Mouse (Mus musculus) hindbrain, embryonic 13.5 days (tissue): ENCODE results near the gene Stk25. TPM values are rescaled to one million over a fixed set of nuclear protein-coding genes. Genes with fewer than 3 reads are reported as not detected.

Source experiments
- ATAC-seq: fragments of 200-750 bp; cut with Nextera tagmentation; 2 replicates; pipeline ENCODE4 v1.8.0; 2017; ENCODE audit warnings: moderate TSS enrichment; ENCODE audit not compliant: low FRiP score
- H3K27ac ChIP-seq: fragments of 300-500 bp; sonication (generic); 2 replicates; pipeline ENCODE4 v1.5.1; 2015; ENCODE audit warnings: inconsistent platforms, mild to moderate bottlenecking, moderate library complexity
- H3K27me3 ChIP-seq: fragments of 300-500 bp; sonication (generic); 2 replicates; pipeline ENCODE4 v1.6.1; 2015; ENCODE audit warnings: mild to moderate bottlenecking, inconsistent platforms
- H3K36me3 ChIP-seq: fragments of 300-500 bp; sonication (generic); 2 replicates; pipeline ENCODE4 v1.6.1; 2015; ENCODE audit warnings: mild to moderate bottlenecking, inconsistent platforms
- H3K4me1 ChIP-seq: fragments of 300-500 bp; sonication (generic); replicated peaks from 2 replicates; pipeline ENCODE4 v1.6.1; 2015; ENCODE audit warnings: inconsistent platforms
- H3K4me2 ChIP-seq: fragments of 300-500 bp; sonication (generic); 2 replicates; pipeline ENCODE4 v1.6.1; 2015; ENCODE audit warnings: inconsistent platforms, mild to moderate bottlenecking, moderate library complexity
- H3K4me3 ChIP-seq: fragments of 300-500 bp; sonication (generic); 2 replicates; pipeline ENCODE4 v1.5.1; 2015; ENCODE audit warnings: mild to moderate bottlenecking, inconsistent platforms
- H3K9ac ChIP-seq: fragments of 300-500 bp; sonication (generic); 2 replicates; pipeline ENCODE4 v1.6.1; 2015; ENCODE audit warnings: mild to moderate bottlenecking, inconsistent platforms
- H3K9me3 ChIP-seq: fragments of 300-500 bp; sonication (generic); 2 replicates; pipeline ENCODE4 v1.6.1; 2016; ENCODE audit warnings: inconsistent platforms
- WGBS: fragments of 180-500 bp; shearing (Covaris S2); methylation state at CpG from one replicate; pipeline ENCODE4 v1.1.7; 2015; 5-methylcytosine and 5-hydroxymethylcytosine counted together
- polyA plus RNA-seq: library from polyadenylated mRNA; unstranded; fragments of >200 nt; fragmentation: Nextera tagmentation; extraction: Ambion mirVana; gene quantifications from 2 replicates; pipeline ENCODE4 v1.2.1, GENCODE M21; 2015

Stk25 gene
- polyA plus RNA-seq, 1 experiment from 2014 or later: 307 TPM

DNA sequence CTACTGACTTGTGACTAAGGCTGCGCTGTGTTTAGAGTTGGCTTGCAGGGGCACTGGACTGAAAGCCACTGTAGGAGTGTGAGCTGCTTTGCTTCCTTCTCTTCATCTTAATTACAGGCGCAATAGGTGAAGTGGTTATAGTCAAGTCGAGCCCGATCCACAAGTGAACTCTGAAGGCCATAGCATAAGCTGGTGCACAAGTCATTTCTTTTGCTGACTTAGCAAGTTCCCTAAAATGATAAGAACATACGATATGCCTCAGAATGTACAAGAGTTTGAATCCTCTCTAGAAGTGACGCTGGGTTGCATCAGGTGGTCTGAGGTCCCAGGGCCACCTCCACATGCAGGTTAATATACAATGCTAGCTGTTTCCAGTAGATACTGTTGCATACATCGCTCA is 76.9 kb downstream of the Stk25 start:
- WGBS: 97% methylated on average over 7 of the region's 7 CpGs
- Histone ChIP-seq H3K27ac (no peak overlapping the region), H3K36me3 (peaks cover 41% of the 10 kb centered on the region), H3K27me3 (no peaks in the 10 kb centered on the region), H3K4me2 (no peak overlapping the region), H3K9me3 (no peaks in the 10 kb centered on the region), H3K9ac (no peak overlapping the region), H3K4me1 (no peaks in the 10 kb centered on the region), H3K4me3 (no peak overlapping the region)
- ATAC-seq: no peak

- Histone ChIP-seq H3K36me3 (peaks cover 37% of the 10 kb centered on the region), H3K9me3 (no peaks in the 10 kb centered on the region), H3K4me3 (no peak overlapping the region), H3K27me3 (no peaks in the 10 kb centered on the region), H3K9ac (no peak overlapping the region), H3K4me2 (no peak overlapping the region), H3K4me1 (no peaks in the 10 kb centered on the region), H3K27ac (no peak overlapping the region)
- 87% methylated on average over 4 of the region's 4 CpGs for WGBS
- no peak for ATAC-seq
Observed at GRCm38 (mm10) chr1:93577861-93578260, 80.6 kb downstream of the Stk25 start.

- Histone ChIP-seq H3K27ac (no peak overlapping the region), H3K9ac (no peak overlapping the region), H3K36me3 (peaks cover 37% of the 10 kb centered on the region), H3K4me2 (no peak overlapping the region), H3K4me1 (no peaks in the 10 kb centered on the region), H3K27me3 (no peaks in the 10 kb centered on the region), H3K4me3 (no peak overlapping the region), H3K9me3 (no peaks in the 10 kb centered on the region)
- no peak for ATAC-seq
- 78% methylated on average over 3 of the region's 3 CpGs for WGBS
Observed at GRCm38 (mm10) chr1:93577066-93577465, 81.4 kb downstream of the Stk25 start.

Other genes starting within 250 kb of the Stk25 start
- 95.2 and 102 TPM in 2 replicates for gene Hdlbp, start 179.8 kb downstream of the Stk25 start, polyA plus RNA-seq
- gene Farp2, start 146.6 kb downstream of the Stk25 start, polyA plus RNA-seq: 5.9 TPM in 2 replicates
- gene Bok, start 27.0 kb upstream of the Stk25 start, polyA plus RNA-seq: 74.8 and 76.7 TPM in 2 replicates
- gene Atg4b, start 92.8 kb upstream of the Stk25 start, polyA plus RNA-seq: 107 and 112 TPM in 2 replicates
- 41.3 and 43.4 TPM in 2 replicates for gene Thap4, start 96.2 kb upstream of the Stk25 start, polyA plus RNA-seq
- gene Dtymk, start 143.3 kb upstream of the Stk25 start, polyA plus RNA-seq: 157 and 161 TPM in 2 replicates
- gene Ing5, start 145.3 kb upstream of the Stk25 start, polyA plus RNA-seq: 9.4 and 10.5 TPM in 2 replicates
- gene D2hgdh, start 166.2 kb upstream of the Stk25 start, polyA plus RNA-seq: 16.4 and 19.3 TPM in 2 replicates
- not detected in 2 replicates for gene Gal3st2, start 202.6 kb upstream of the Stk25 start, polyA plus RNA-seq